Mouse (Mus musculus): ENCODE results near the gene Scn4b. TPM values are rescaled to one million over a fixed set of nuclear protein-coding genes. Genes with fewer than 3 reads are reported as not detected.

The Scn4b gene
- total RNA-seq (2023), result not detected

DNA sequence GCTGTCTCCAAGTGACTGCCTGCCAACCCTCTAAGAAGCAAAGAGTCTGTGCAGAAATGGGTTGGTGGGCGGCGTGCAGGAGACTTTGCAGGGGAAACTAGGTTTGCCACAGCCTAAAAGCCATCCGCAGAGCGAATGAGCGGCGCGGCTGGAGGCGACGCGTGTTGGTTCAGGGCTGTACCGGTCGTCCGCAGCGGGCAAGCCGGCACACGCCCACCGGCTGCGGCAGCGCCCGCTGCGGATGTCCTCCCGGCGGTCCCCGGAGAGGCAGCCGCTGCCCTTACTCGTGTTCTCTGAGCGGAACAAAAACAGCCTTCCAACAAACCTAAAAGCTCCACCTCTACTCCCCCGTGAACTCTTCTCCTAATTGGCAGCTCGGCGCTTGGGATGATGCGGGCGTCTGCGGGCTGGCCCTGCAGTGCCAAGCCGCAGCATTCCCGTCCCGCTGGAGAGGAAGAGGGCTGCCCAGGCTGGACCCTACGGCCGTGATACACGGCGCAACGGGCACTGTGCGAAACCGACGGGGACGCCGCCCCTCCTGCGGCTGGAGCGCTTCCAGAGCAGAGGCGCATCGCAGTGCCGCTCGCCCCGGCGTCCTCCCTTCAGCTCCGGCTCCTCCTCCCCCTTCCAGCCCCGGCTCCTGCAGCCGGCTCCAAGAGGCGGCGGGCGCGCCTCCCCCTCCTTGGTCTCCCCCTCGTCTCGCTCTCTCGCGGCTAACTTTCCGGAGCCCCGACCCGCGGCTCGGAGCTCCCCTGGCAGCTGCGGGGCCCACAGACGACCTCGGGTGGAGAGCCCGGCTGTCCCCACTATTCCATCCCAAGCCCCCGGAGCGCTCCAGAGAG, at the start of gene Scn4b:
Gene Scn4b (plus strand): TSS at position 205 of the 842 bp plus-strand sequence.

DNA sequence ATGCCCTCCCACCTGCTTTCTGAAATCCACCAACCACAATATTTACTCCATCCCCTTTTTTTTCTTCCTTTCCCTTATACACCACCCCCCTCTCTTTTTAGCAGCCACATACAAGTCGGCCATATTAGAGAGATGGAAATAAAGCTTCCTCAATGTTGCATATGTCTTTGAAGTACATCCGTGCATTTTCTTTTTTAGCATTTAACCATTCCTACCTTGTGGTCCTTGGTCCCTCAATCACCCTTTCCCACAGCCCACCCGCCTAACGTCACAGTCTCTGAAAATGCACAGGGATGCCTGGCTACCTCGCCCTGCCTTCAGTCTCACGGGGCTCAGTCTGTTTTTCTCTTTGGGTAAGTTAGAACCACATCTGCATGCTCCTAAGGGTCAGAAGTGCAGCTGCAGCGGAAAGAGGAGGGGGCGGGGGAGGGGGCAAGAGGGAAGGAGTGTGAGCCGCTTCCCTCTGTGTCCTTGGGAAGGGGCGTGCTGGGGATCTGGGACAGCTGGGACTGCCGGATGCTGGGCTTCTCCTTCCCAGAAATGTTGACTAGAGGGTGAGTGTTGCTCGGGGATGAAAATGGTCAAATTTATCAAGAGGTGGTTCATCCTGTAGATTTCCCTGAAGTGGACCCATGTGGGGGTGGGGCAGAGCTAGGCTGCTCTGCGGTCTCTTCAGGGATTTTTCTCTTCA, 20.3 kb upstream of the Scn4b start, which contains the start of gene Scn2b:
Gene Scn2b (plus strand): TSS at position 42 of the 691 bp plus-strand sequence.

DNA sequence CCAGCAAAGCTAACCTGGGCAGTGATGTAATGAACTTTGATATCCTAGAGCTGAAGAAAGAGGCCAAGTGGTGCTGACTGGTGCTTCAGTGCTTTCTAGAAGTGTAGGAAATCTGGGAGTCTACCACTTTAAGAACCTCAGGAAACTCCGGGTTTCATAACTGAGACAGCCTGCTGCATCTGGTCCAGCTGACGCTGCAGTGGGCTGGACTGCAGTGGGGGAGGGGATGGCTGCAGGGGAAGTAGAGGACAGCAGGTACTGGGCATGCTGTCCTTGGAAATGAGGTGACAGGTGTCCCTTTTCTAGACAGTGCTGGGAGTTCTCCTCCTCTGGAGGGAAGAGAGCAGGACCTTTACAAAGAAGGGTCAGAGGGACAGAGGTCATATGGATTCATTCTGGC, 43.6 kb downstream of the Scn4b start, which contains the start of gene BC049352:
Gene BC049352 (plus strand): TSS at position 238 of the 400 bp plus-strand sequence.

Other genes with a start within 250 kb of the Scn4b start
- gene Atp5l, start 217.7 kb upstream of the Scn4b start, total RNA-seq (2023), result 136 TPM
- 94.2 TPM for gene Ube4a, start 172.8 kb upstream of the Scn4b start, total RNA-seq (2023)
- 393 TPM for gene Cd3g, start 158.0 kb upstream of the Scn4b start, total RNA-seq (2023)
- gene Cd3d, start 156.6 kb upstream of the Scn4b start, total RNA-seq (2023), result 357 TPM
- gene Cd3e, start 128.8 kb upstream of the Scn4b start, total RNA-seq (2023), result 690 TPM
- 0.26 TPM for gene Mpzl2, start 98.6 kb upstream of the Scn4b start, total RNA-seq (2023)
- gene Mpzl3, start 83.2 kb upstream of the Scn4b start, total RNA-seq (2023), result 19.8 TPM
- 6.9 TPM for gene Jaml, start 59.2 kb upstream of the Scn4b start, total RNA-seq (2023)
- gene Scn2b, start 20.6 kb upstream of the Scn4b start, total RNA-seq (2023), result 0.15 TPM
- not detected for gene BC049352, start 43.6 kb downstream of the Scn4b start, total RNA-seq (2023)
- gene Tmprss4, start 65.7 kb downstream of the Scn4b start, total RNA-seq (2023), result not detected
- gene Il10ra, start 130.8 kb downstream of the Scn4b start, total RNA-seq (2023), result 25.2 TPM
- not detected for gene Tmprss13, start 180.7 kb downstream of the Scn4b start, total RNA-seq (2023)
- gene Fxyd6, start 231.8 kb downstream of the Scn4b start, total RNA-seq (2023), result not detected

Measured in CD4-positive naive resting alpha-beta T cell, adult 76 days (primary cell).